Mouse (Mus musculus) CH12F3 (cell line): ENCODE measurements around the gene Gm14412.
"Not testable (repeated sequence)": the region's sequence is repeated elsewhere in the genome, so short reads cannot be mapped to it uniquely, and the experiment has no call there.

Experiments used
- in situ Hi-C: fragments of 300-500 bp; cut with MboI; formaldehyde crosslinking; loops from 2 replicates; pipeline ENCODE4 v1.14.3; 2020; ENCODE audit warnings: low sequenced_read_pairs

Gm14412 gene

GRCm38 (mm10) chr2:177324257-177324733 lies at the start of gene Gm14412:
TSS of gene Gm14412 (minus strand) at chr2:177324307.
- in situ Hi-C loops = not testable (repeated sequence)

GRCm38 (mm10) chr2:177329661-177330292 lies 5.7 kb upstream of the Gm14412 start:
- in situ Hi-C loops = not testable (repeated sequence)

GRCm38 (mm10) chr2:177321361-177321760 lies 2.7 kb downstream of the Gm14412 start:
- in situ Hi-C loops = not testable (repeated sequence)

- in situ Hi-C loops = not testable (repeated sequence)
Measured at GRCm38 (mm10) chr2:177320786-177321320, 3.3 kb downstream of the Gm14412 start.

GRCm38 (mm10) chr2:177318996-177319395 lies 5.1 kb downstream of the Gm14412 start:
- in situ Hi-C loops = no loop called here

- in situ Hi-C loops = not testable (repeated sequence)
Measured at GRCm38 (mm10) chr2:177309627-177310026, 14.5 kb downstream of the Gm14412 start.

GRCm38 (mm10) chr2:177304980-177305379 lies 19.1 kb downstream of the Gm14412 start:
- in situ Hi-C loops = not testable (repeated sequence)

GRCm38 (mm10) chr2:177283701-177284100 lies 40.4 kb downstream of the Gm14412 start:
- in situ Hi-C loops = not testable (repeated sequence)

GRCm38 (mm10) chr2:177277754-177278153 lies 46.4 kb downstream of the Gm14412 start:
- in situ Hi-C loops = not testable (repeated sequence)

GRCm38 (mm10) chr2:177272237-177272636 lies 51.9 kb downstream of the Gm14412 start:
- in situ Hi-C loops = not testable (repeated sequence)

GRCm38 (mm10) chr2:177266936-177267335 lies 57.2 kb downstream of the Gm14412 start, which contains the start of gene Gm14409:
TSS of gene Gm14409 (minus strand) at chr2:177267036.
- in situ Hi-C loops = not testable (repeated sequence)
